Mouse (Mus musculus) kidney, adult 2 months (tissue): ENCODE results near the gene Herc2.

Experiments
- CTCF ChIP-seq: fragments of 200-500 bp; conservative IDR thresholded peaks from 2 replicates; pipeline ENCODE4 v1.5.1; 2011; ENCODE audit warnings: low read depth, mild to moderate bottlenecking, control low read depth, low read length, moderate library complexity, mixed read lengths; ENCODE audit not compliant: insufficient read depth, insufficient read length
- POLR2A ChIP-seq: fragments of 200-500 bp; IDR thresholded peaks from one replicate; pipeline ENCODE4 v1.6.1; 2011; ENCODE audit warnings: low read depth, low read length, control low read depth

DNA sequence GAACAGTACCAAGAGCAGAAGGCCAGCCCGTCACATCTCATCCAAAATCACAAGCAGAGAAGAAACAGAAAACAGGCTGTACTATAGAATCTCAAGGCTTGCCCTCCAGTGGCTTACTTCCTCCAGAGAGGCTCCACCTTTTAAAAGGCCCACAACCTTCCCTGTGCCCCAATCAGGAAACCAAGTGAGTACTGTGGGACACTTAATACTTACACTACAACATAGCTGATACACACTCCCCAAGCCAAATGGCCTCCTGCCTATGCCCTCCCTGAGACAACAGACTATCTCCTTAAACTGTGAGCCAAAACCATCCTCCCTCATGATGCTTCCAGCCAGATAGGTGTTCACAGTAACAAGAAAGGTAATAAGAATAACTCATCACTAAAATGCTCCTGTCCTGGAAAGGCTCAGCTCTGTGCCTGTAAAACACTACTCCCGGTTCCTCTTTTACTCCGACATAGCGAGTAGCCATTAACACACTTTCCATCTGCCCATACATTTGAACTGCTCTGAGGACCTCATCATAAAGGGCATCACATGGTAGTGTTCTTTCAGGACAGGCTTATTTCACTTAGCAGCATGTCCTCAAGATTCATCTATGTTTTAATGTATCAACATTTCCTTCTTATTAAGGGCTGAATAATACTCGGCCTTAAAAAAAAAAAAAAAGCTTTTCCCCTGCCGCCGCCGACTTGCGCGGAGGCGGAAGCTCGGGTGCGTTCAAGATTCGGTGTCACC is 36.6 kb upstream of the Herc2 start:
- TF ChIP-seq POLR2A, result no peak
- TF ChIP-seq CTCF, result no peak
